18 mouse cellular contexts compared by ENCODE assay signal in the genomic region with DNA sequence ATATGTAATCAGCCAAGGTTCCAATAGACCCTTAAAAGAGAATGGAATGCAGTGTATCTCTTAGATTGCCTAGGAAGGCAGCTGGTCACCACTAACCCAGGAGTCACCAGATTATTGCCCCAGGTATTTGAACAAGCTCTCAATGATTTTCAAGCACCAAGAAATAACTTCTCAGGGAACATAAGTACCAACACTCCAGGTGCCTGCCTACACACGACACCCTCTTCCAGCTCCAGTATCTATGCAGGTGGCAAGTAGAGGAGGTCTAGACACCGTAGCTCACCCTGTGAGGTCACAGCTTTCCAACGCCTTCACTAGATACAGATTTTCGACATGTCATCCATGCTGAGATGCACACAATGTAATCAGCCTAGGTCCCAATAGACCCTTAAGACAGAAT.
"Had no signal": no experiment of that assay in that cellular context is flagged by ENCODE, and none has a peak within 500 bp of the region (broad histone marks: within the 10 kb centered on the region; RNA-seq: fewer than 3 reads in every experiment).

No protein-coding gene starts in this region.

- H3K27me3 ChIP-seq: liver, embryonic 13.5 days; liver, embryonic 15.5 days; midbrain, embryonic 15.5 days; neural tube, embryonic 12.5 days had no signal

- H3K4me2 ChIP-seq: liver, embryonic 11.5 days; liver, embryonic 13.5 days; liver, embryonic 15.5 days; midbrain, embryonic 12.5 days; midbrain, embryonic 15.5 days; neural tube, embryonic 12.5 days had no signal

- H3K4me3 ChIP-seq: liver, embryonic 13.5 days; liver, embryonic 15.5 days; megakaryocyte, embryonic 14.5 days; midbrain, embryonic 12.5 days; midbrain, embryonic 15.5 days; neural tube, embryonic 12.5 days had no signal

- H3K4me1 ChIP-seq: liver, embryonic 13.5 days; liver, embryonic 15.5 days; midbrain, embryonic 12.5 days; midbrain, embryonic 15.5 days had no signal

- DNase-seq: liver; liver, embryonic 13.5 days; liver, postnatal 0 days; retina, postnatal 1 day; right cerebral cortex, adult 18-20 months; right cerebral cortex, postnatal 25 days; right cerebral cortex, postnatal 4 days; spleen, adult 18-20 months; thymus, adult 18-20 months; thymus, postnatal 14 days; thymus, postnatal 36 days had no signal

- H3K27ac ChIP-seq: liver, embryonic 13.5 days; liver, embryonic 15.5 days; macrophage; midbrain, embryonic 12.5 days; midbrain, embryonic 15.5 days; neural tube, embryonic 12.5 days had no signal

- H3K36me3 ChIP-seq: liver, embryonic 13.5 days; liver, embryonic 15.5 days; midbrain, embryonic 12.5 days; midbrain, embryonic 15.5 days; neural tube, embryonic 12.5 days had no signal

- ATAC-seq: liver, postnatal 0 days; midbrain, embryonic 15.5 days had no signal

- H3K9ac ChIP-seq: liver, embryonic 13.5 days; liver, embryonic 15.5 days; liver, postnatal 0 days; midbrain, embryonic 12.5 days; midbrain, embryonic 15.5 days; neural tube, embryonic 12.5 days had no signal

- H3K9me3 ChIP-seq: liver, embryonic 13.5 days; liver, embryonic 15.5 days; midbrain, embryonic 12.5 days; midbrain, embryonic 15.5 days; neural tube, embryonic 12.5 days had no signal
